Mouse (Mus musculus) urinary bladder, postnatal 36 days (tissue): ENCODE results near the gene Spata31d1a.
"Not testable (repeated sequence)": the region's sequence is repeated elsewhere in the genome, so short reads cannot be mapped to it uniquely, and the experiment has no call there.

Source experiments
- DNase-seq, 2 experiments: peaks; one replicate each; pipeline ENCODE4 v3.0.0; 2022; ENCODE audit warnings: low spot score in 2 of 2, mixed read lengths in 1 of 2

Gene Spata31d1a

GRCm38 (mm10) chr13:59703514-59703913 is 6.6 kb downstream of the Spata31d1a start:
- DNase-seq = no peak

GRCm38 (mm10) chr13:59700137-59700536 is 10.0 kb downstream of the Spata31d1a start:
- DNase-seq = not testable (repeated sequence)

- DNase-seq = no peak
Measured at GRCm38 (mm10) chr13:59699131-59699530, 11.0 kb downstream of the Spata31d1a start.

- no peak for DNase-seq
Measured at GRCm38 (mm10) chr13:59695781-59696180, 14.3 kb downstream of the Spata31d1a start.

- DNase-seq = no peak
Measured at GRCm38 (mm10) chr13:59694008-59694407, 16.1 kb downstream of the Spata31d1a start, which contains the start of gene 4921517D22Rik. TSS of gene 4921517D22Rik (minus strand) at chr13:59694108.

- DNase-seq = no peak
Measured at GRCm38 (mm10) chr13:59691478-59691877, 18.7 kb downstream of the Spata31d1a start.

- DNase-seq = no peak
Measured at GRCm38 (mm10) chr13:59690576-59690975, 19.6 kb downstream of the Spata31d1a start.

GRCm38 (mm10) chr13:59689843-59690242 is 20.3 kb downstream of the Spata31d1a start:
- no peak for DNase-seq

- DNase-seq = no peak
Measured at GRCm38 (mm10) chr13:59689313-59689712, 20.8 kb downstream of the Spata31d1a start.

GRCm38 (mm10) chr13:59688338-59688770 is 21.8 kb downstream of the Spata31d1a start:
- no peak for DNase-seq

- no peak for DNase-seq
Measured at GRCm38 (mm10) chr13:59685236-59685635, 24.9 kb downstream of the Spata31d1a start.

GRCm38 (mm10) chr13:59682629-59683028 is 27.5 kb downstream of the Spata31d1a start:
- no peak for DNase-seq

GRCm38 (mm10) chr13:59679908-59680307 is 30.2 kb downstream of the Spata31d1a start:
- DNase-seq = no peak

- DNase-seq = no peak
Measured at GRCm38 (mm10) chr13:59679306-59679705, 30.8 kb downstream of the Spata31d1a start.

- no peak for DNase-seq
Measured at GRCm38 (mm10) chr13:59676316-59677229, 33.6 kb downstream of the Spata31d1a start.

- DNase-seq = peak; percentile 43 to 51
Measured at GRCm38 (mm10) chr13:59675151-59676011, 34.7 kb downstream of the Spata31d1a start, which contains the start of gene Golm1. TSS of gene Golm1 (minus strand) at chr13:59675811.

- DNase-seq = no peak
Measured at GRCm38 (mm10) chr13:59674761-59675150, 35.4 kb downstream of the Spata31d1a start.

GRCm38 (mm10) chr13:59674215-59674614 is 35.9 kb downstream of the Spata31d1a start:
- DNase-seq = no peak

GRCm38 (mm10) chr13:59673597-59673996 is 36.5 kb downstream of the Spata31d1a start:
- DNase-seq = no peak

- no peak for DNase-seq
Measured at GRCm38 (mm10) chr13:59672248-59672647, 37.9 kb downstream of the Spata31d1a start.

- no peak for DNase-seq
Measured at GRCm38 (mm10) chr13:59671521-59671920, 38.6 kb downstream of the Spata31d1a start.

GRCm38 (mm10) chr13:59669946-59670345 is 40.2 kb downstream of the Spata31d1a start:
- DNase-seq = no peak
